Mouse (Mus musculus): ENCODE measurements around the gene Ssbp2.
A peak's percentile ranks its signal among the peaks of the same experiment; 100 is the strongest.

The Ssbp2 gene

DNA sequence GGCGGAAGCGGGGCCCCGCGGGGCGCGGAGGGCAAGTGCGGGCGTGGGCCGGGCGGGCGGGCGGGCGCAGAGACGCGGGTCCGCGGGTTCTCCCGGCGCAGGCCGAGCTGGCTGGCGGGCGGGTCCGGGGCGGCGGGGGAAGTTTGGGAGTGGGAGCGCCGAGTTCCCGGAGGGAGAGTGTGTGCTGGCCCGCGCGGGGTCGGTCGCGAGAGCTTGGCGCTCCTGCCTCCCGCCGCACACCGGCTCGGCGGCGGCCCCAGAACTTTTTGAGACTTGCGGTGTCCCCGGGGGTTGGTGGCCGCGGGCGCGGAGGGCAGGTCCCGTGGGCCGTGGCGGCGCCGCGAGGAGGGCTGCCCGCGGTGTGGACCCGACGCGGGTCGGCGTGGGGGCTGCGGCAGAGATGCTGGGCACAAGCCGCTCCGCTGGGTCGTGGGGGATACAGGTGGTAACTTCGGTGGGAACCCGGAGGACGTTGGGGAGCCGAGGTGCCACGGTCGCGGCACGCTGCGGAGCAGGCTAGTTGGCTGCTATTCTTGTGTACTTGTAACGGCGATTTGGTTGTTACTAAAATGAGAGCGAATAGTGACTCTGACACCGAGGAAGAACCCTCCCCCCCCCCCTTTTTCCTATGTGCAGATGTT is 1.7 kb downstream of the Ssbp2 start:
- peak; percentile 69 for DNase-seq (ENCODE audit: low read depth, low spot score)

DNA sequence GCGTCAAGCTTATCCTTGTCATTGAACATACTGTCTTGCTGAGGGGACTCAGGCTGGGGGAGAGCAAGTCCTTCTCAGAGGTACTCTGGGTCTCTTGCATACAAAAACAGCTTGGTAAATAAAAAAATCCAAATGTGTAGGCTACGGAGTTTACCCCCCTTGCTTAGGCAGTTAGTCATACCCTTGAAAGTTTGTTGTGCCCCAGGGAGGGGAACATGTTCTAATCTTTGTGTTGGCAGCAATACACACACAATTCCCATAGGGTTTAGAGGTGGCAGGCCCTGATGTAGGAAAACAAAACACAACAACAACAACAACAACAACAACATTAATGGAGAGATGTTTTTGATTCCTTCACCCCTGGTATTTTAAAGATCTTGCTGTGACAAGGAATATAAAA is 2.3 kb downstream of the Ssbp2 start:
- no peak for DNase-seq (ENCODE audit: low read depth, low spot score)

DNA sequence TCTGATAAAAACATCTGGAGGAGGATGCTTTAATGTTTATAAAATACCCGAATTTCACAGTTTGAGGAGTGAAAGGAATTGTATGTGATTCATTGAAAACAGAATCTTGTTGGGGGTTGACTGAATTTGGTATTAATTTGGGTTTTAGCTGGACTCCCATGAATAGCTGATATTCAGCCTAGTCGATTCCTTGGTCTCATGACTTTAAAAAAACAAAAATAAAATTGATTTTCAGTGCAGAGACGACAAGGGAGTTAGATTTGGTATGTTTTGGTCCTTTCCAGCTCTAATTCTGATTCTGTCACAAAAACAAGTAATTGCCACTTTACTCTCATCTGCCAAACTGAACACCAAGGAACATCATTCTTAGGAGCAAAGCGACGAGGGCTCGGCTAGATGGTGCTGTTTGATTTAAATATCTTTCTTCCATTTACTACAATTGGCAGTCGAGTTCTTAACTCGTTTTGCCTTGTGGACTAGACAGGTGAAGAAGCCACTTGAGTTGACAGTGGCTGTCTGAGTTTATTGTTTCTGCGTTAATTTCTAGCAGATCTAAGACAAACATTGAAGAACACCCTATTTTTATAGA is 2.9 kb downstream of the Ssbp2 start:
- peak; percentile 67 for DNase-seq (ENCODE audit: low read depth, low spot score)

DNA sequence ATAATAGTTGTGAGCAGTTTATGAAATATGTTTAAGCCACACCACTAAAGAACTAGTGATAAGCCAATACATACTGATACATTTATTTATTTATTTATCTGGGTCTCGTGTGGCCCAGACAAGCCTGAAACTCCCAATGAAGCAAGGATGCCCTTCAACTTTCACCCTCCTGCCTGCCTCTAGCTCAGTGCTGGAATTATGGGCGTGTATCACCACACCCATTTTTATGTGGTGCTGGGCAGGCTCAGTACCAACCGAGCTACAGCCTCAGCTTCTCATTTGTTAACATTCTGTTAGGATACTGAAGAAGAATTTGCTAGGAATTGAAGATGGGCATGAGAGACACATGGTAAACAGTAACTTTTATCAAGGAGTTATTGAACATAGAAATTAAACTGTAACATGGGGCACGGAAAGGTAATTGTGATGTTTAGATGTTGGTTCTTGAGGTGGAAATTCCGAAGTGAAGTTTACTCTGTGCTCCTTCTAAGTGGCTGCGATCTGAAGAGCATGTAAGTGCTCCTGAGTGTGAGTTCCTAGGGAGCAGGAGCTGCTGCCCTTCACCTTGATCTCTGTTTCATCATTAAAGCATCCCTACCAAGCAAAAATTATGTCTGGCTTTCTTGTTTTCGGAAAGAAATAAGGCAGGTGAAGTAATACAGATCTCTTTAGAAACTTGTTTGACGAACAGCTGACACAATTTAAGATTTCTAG is 5.1 kb downstream of the Ssbp2 start:
- DNase-seq (ENCODE audit: low read depth, low spot score), result no peak

DNA sequence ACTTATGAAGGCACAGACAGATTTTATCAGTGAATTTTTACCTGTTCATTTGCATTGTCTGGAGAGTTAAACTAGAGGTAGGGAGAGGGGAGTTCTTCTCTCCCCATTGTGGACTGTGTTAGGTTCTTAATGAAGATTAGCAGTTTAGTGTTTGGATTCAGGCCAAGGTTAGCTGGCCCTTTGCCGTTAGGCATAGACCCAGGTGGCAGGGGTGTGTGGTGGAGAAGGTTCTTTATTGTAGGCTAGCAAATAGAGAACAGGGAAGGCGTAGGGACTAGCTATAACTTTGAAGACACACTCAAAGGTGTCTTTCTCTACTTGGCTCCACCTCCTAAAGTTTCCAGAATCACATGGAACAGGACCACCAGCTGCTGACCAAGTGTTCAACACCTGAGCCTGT is 11.5 kb downstream of the Ssbp2 start:
- no peak for DNase-seq (ENCODE audit: low read depth, low spot score)

DNA sequence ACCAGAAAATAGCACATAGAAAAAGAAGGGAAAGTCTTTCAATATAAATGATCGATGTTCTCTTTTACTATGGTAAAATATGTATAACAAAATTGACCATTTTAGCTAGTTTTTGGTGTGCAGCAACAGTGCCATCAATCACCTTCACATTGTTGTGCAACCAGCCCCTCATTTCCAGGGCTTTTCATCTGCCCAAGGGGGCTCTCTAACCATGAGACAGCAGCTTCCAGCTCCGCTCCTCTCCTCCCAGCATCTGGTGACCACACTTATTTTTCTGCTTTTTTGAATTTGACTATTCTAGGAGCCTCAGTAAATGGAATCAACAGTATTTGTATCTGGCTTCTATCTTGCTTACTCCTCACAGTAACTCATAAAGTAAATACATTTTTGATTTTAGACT is 11.9 kb downstream of the Ssbp2 start:
- no peak for DNase-seq (ENCODE audit: low read depth, low spot score)

DNA sequence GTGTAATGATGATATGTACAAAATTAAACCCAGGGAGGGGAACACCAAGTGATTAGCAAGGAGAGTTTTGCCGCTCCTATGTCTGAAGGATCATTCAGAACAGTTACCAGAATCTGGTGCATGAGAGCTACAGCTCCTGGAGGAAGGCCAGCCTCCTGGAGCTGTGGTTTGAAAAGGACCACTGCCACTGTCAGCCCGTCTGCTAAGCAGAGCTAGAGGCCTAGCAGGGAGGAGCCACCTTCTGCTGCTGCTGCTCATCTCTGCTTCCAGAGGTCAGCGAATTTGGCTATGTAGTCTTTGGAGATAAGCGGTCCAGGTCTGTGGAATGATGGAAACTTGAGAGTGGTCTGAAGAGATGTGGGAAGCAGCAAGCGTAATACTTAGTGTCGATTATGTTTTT is 13.4 kb downstream of the Ssbp2 start:
- no peak for DNase-seq (ENCODE audit: low read depth, low spot score)

DNA sequence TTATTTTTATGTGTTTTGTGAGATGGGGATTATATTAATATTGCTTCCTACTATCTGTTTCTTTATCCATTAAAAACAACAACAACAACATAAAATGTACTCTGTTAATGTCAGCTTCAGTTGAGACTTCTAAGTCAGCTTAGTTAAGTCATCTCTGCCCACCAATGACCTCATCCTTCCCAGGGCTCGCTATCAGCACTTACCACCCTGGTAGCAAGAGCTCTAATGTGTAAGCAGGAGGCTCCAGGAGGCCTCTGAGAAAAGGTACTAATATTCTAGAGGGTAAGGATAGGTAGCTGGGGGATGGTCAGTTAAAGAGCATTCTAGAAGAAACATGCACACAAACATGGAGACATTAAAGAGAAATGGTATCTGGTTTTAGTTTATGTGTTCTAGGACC is 13.9 kb downstream of the Ssbp2 start:
- no peak for DNase-seq (ENCODE audit: low read depth, low spot score)

DNA sequence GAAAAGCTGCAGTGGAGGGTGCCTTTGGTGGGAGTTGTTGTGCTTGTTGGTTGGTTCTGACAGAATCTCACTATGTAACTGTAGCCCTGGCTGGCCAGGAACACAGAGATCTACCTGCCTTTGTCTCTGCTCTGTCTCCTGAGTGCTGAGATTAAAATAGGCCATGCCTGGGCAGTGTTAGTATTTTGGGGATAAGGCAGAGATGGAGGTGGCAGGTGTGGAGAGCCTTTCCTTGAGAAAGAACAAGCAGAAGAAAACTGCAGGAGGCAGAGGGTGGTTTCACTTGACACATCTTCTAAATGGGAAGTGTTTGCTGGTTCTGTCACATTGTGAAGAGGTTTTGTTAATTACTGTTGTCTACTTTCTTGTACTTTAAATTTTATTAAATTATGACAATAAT is 15.8 kb downstream of the Ssbp2 start:
- no peak for DNase-seq (ENCODE audit: low read depth, low spot score)

DNA sequence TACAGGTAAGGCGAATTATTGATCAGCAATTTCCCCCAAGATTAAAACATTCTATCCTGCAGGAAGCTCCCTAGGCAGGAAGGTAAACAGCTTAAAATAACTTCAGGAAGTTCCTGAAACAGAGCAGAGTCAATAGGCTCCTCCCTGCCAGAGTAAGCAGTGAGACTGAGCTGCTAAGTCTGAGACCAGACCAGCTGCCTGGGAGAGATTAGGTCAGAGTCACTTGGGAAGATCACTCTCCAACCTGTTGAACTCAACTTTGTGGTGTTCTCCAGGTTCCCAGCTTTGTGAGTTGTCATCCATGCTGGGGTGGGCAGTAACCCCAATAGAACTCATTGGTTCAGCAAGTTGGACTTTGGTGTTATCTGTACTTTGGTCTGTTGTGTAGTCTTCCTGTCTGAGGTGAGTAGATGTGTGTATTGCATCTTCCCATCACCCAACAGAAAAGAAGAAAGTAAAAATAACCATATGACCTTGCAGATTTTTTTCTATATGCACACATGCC is 16.6 kb downstream of the Ssbp2 start:
- DNase-seq (ENCODE audit: low read depth, low spot score), result no peak

DNA sequence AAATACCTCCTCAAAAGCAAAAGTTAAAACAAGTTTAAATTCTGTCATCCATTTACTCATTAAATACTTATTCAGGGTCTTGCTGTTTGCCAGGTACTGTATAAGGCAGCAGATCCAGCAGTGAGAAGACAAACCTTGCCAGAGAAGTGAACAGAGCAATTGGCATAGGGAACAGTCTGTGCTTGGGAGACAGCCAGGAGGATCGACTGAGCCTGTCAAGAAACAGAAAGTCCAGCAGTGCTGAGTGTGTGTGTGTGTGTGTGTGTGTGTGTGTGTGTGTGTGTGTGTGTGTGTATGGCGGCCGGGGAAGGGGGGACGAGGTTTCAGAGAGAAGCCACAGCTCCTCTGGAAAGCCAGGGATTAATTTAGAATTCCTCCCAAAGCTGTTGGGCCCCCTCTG is 17.9 kb downstream of the Ssbp2 start:
- DNase-seq (ENCODE audit: low read depth, low spot score), result no peak

DNA sequence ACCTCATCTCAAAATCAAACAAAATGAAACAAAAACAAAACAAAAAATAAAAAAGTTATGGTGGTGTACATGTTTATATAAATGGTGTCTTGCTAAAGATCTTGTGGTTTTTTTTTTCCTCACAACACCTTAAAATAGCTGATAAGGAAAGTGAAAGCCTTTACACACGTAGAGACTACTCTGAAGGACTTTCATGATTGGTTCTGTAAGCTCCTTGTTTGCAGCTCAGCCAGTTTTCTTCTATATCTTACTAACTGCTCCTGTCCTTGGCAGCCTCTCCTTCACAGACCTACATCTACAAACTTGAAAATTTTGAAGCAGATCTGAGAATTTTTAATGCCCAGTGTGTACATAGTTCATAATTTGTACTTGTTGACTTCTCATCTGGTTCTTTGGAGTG is 24.2 kb downstream of the Ssbp2 start:
- DNase-seq (ENCODE audit: low read depth, low spot score), result peak; percentile 66

DNA sequence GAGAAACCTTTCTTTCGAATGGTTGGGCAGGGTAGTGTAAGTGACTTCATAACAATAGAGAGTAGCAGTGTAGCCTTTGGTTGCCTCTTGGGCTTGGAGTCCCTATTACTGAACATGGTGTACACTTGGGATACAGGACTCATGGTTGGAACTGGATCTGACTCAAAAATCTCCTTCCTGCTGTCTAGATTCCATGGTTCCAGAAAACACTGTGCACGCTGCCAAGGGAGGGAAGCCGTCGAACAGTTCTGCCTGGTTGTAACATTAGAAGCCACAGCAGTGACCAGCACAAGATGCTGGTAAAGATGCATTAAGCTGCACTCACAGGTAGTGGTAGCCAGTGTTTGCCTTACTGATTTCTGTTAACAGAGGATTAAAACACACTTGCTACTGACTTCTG is 32.0 kb downstream of the Ssbp2 start:
- no peak for DNase-seq (ENCODE audit: low read depth, low spot score)

DNA sequence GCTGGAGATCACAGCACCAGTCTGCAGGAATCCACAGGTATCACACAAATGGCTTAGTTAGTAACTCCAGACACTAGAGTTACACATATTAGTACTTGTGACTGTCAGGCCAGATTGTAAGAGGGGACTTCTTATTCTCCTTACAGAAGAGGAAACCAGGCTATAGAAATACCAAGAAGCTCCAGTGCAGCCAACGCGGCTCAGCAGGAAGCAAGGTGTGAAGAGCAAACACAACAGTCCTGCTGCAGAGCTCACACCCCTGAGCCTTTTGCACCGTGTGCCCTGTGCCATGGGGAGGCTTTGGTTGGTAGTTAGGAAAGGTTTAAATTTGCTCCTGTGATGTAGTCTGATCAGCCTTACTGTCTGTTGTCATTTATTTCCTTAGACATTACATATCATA is 37.0 kb downstream of the Ssbp2 start:
- no peak for DNase-seq (ENCODE audit: low read depth, low spot score)

DNA sequence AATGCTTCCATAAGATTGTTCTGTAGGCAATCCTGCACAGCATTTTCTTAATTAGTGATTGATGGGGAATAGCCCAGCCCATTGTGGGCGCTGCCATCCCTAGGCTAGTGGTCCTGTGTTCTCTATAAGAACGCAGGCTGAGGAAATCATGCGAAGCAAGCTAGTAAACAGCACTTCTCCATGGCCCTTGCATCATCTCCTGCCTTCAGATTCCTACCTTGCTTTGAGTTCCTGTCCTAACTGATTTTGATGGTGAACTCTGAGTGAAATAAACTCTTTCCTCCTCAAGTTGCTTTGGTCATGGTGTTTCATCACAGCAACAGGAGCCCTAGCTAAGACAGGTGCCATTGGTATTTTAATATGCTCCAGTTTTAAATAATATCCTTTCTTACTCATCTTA is 41.7 kb downstream of the Ssbp2 start:
- DNase-seq (ENCODE audit: low read depth, low spot score), result no peak

DNA sequence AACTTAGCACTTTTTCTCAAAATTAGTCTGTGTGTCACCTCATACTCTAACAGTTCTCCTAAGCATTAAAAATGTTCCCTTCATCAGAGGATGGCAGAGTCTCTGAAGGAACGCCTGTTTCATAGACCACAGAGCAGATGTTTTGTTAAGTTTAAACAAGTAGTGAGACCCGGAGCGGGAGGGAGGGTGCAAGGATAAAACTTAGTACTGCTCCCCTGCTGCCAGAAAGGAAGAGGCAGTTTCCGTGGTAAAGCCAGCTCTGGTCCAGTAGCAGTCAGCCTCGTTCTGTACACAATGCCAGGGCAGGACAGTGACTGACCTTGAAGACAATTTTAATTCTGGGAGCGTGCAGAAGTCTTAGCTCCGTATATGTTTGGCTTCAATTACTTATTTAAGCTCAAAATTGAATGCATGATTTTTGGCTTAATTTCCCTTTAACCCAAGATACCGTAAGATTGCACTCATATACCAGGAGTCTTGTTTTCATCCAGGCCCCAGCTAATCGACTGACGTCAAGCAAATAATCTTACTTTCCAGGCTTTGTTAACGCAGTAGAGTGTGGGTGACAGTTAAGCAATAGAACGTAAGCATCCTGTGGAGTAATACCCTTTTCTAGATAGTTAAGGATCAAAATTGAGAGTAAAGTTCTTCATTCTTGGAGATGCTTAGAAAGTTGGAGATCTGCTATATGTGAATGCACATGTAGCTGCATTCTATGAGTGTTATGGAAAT is 42.7 kb downstream of the Ssbp2 start:
- DNase-seq (ENCODE audit: low read depth, low spot score), result no peak

DNA sequence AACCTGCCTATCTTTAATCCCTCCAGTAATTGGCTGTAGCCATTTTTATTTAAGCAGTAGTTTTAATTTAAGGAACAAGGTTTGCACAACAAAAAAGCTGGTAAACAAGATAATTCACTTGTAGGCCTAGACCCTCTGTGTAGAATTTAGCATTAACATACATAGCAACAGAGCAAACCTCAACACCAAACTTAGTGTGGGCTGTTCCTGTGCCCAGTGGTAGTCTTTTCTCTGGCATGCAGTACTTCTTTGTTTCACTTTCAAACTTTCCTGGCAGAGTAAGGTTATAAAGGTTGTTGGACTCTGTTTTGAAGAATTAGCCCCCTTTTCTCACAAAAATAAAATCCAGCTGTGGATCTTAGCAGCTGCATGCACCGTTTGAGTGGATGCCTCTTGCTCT is 48.9 kb downstream of the Ssbp2 start:
- DNase-seq (ENCODE audit: low read depth, low spot score), result peak; percentile 52

DNA sequence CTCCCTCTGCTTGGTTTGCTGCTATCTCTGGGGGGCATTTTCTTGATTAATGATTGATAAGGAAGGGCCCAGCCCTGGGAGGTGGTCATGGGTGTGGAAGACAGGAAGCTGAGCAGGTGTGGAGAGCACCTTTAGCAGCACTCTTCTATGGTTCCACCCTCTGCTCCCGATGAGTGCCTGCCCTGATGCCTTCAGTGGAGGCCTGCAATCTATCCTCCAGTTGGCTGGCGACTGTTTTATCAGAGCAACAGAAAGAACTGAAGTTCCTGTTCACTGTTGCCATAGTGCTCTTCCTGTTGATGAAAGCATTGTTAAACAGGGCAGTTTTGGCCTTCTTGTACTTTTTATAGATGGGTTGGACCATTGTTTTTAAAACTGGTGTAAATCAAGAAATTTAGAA is 49.4 kb downstream of the Ssbp2 start:
- no peak for DNase-seq (ENCODE audit: low read depth, low spot score)

DNA sequence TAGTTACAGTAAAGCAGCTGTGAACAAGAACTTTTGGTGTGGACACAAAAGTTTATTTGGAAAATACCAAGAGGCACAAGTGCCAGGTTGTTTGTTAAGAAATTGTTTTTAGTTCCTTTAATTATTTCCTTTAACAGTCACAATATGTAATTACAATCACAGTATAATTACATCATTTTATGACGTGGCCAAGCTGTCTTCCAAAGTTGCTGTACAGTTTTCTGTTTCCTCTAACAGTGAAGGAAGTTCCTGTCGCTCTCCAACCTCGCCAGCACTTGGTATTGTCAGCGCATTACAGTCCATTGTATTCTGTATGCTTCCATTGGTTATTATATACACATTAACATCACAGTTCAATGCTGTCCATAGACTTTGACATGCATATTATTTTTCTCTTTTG is 54.9 kb downstream of the Ssbp2 start:
- no peak for DNase-seq (ENCODE audit: low read depth, low spot score)

DNA sequence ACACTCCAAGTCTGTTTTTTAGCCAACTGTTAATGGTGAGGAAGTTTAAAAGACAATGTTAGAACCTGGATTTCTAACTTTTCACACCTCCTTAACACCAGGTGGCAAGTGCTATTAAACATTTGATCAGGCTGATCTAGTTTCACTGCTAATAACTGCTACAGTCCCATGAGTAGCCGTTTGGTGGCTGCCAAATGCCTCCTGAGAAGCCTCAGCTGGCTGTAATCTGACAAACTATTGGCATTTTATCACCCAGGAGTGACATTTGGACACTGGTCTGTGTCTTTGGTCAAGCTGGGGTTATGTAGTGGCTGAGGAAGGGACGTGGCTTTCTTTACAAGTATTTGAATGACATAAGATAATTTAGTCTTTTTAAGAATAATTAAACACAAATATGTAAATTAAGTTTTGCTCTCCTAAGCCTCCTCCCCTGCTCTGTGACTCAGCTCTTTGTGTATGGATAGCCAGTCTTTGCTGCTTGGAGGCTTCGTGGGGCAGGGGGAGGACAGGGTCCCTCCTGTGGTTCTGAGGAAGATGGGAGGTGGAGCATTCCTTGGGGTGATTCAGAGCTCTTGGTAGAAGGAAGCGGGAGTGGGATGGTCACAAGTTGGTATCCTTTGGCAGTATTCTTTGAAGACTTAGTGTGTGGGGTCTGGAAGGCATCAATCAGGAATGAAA is 60.1 kb downstream of the Ssbp2 start:
- DNase-seq (ENCODE audit: low read depth, low spot score), result no peak

DNA sequence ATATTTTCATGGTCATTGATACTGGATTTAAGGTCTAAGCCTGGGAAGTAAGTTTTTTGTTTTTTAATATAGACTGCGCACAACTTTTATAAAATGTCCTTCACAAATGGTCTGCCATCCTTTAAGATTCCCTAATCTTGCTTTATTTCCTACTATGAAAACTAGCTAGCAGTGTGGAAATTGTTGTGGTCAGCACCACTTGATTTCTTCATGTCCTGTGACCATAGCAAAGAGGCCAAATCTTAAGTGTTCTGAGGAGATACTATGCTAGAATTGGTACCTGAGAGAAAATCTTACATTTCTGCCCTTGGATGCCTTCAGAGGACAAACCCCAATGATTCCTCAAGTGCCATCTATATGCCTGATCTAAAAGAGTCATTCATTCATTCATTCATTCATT is 60.9 kb downstream of the Ssbp2 start:
- DNase-seq (ENCODE audit: low read depth, low spot score), result no peak

DNA sequence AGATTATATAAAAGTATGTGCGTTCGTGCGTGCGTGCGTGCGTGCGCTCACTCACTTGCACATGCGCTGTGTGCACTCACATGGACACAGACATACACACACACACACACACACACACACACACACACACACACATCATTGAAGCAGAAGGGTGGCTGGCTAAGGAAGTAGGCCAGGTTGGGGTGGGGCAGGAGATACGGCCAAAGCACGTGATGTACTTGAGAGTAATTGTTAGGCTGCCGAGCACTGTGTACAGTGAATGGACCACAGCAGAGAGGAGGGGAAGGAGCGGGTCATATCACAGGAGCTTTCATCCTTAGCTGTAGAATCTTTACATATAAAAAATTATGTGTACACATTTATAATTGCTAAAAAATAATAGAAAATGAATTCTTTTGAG is 66.0 kb downstream of the Ssbp2 start:
- DNase-seq (ENCODE audit: low read depth, low spot score), result no peak

Measured in A20 (cell line).